Mouse (Mus musculus): Measurements from ENCODE around the gene Nxf3.
"Not testable (repeated sequence)": the region's sequence is repeated elsewhere in the genome, so short reads cannot be mapped to it uniquely, and the experiment has no call there.

Nxf3 gene

GRCm38 (mm10) chrX:136085155-136085554 lies at the start of gene Nxf3:
Gene Nxf3, minus strand, starts transcription at chrX:136085255.
- DNase-seq (ENCODE audit: low read depth, low spot score), result no peak

- DNase-seq (ENCODE audit: low read depth, low spot score), result peak; percentile 60
Observed at GRCm38 (mm10) chrX:136127744-136128064, 42.6 kb upstream of the Nxf3 start.

- DNase-seq (ENCODE audit: low read depth, low spot score), result peak; percentile 10
Observed at GRCm38 (mm10) chrX:136127038-136127743, 42.1 kb upstream of the Nxf3 start.

GRCm38 (mm10) chrX:136115419-136115961 lies 30.4 kb upstream of the Nxf3 start:
- peak; percentile 85 for DNase-seq (ENCODE audit: low read depth, low spot score)

- DNase-seq (ENCODE audit: low read depth, low spot score), result no peak
Observed at GRCm38 (mm10) chrX:136115015-136115414, 30.0 kb upstream of the Nxf3 start.

- DNase-seq (ENCODE audit: low read depth, low spot score), result peak; percentile 38
Observed at GRCm38 (mm10) chrX:136107942-136108341, 22.9 kb upstream of the Nxf3 start.

- no peak for DNase-seq (ENCODE audit: low read depth, low spot score)
Observed at GRCm38 (mm10) chrX:136104724-136105088, 19.7 kb upstream of the Nxf3 start.

GRCm38 (mm10) chrX:136104046-136104723 lies 19.1 kb upstream of the Nxf3 start:
- no peak for DNase-seq (ENCODE audit: low read depth, low spot score)

- no peak for DNase-seq (ENCODE audit: low read depth, low spot score)
Observed at GRCm38 (mm10) chrX:136094421-136094820, 9.4 kb upstream of the Nxf3 start.

GRCm38 (mm10) chrX:136092497-136093279 lies 7.6 kb upstream of the Nxf3 start:
- no peak for DNase-seq (ENCODE audit: low read depth, low spot score)

- not testable (repeated sequence) for DNase-seq (ENCODE audit: low read depth, low spot score)
Observed at GRCm38 (mm10) chrX:136068020-136068419, 17.0 kb downstream of the Nxf3 start, which contains the start of gene Bex2. Gene Bex2, minus strand, starts transcription at chrX:136068236.

- DNase-seq (ENCODE audit: low read depth, low spot score), result peak; percentile 57
Observed at GRCm38 (mm10) chrX:136067201-136067991, 17.7 kb downstream of the Nxf3 start.

- no peak for DNase-seq (ENCODE audit: low read depth, low spot score)
Observed at GRCm38 (mm10) chrX:136060698-136061097, 24.4 kb downstream of the Nxf3 start.

GRCm38 (mm10) chrX:136051219-136051618 lies 33.8 kb downstream of the Nxf3 start:
- no peak for DNase-seq (ENCODE audit: low read depth, low spot score)

- peak; percentile 73 for DNase-seq (ENCODE audit: low read depth, low spot score)
Observed at GRCm38 (mm10) chrX:136047528-136047927, 37.5 kb downstream of the Nxf3 start.

- DNase-seq (ENCODE audit: low read depth, low spot score), result no peak
Observed at GRCm38 (mm10) chrX:136043726-136044125, 41.3 kb downstream of the Nxf3 start.

GRCm38 (mm10) chrX:136032799-136033763 lies 52.0 kb downstream of the Nxf3 start, which contains the start of gene Arxes1:
Gene Arxes1, plus strand, starts transcription at chrX:136033367.
- peak; percentile 11 for DNase-seq (ENCODE audit: low read depth, low spot score)

GRCm38 (mm10) chrX:136030331-136030730 lies 54.7 kb downstream of the Nxf3 start:
- DNase-seq (ENCODE audit: low read depth, low spot score), result no peak
